Mouse (Mus musculus): ENCODE data around the gene Usp29.

GRCm38 (mm10) chr7:6851256-6851655 lies 120.9 kb downstream of the Usp29 start:
- no peak for TF ChIP-seq CTCF (IDR thresholded peaks at IDR 0.05; ENCODE audit: control insufficient read depth, insufficient read depth, insufficient read length)
- no peak for TF ChIP-seq FOSL1 (IDR thresholded peaks at IDR 0.05; ENCODE audit: insufficient read depth, low read length, poor library complexity, severe bottlenecking)
